24 mouse cellular contexts compared by ENCODE assay signal in the genomic region with DNA sequence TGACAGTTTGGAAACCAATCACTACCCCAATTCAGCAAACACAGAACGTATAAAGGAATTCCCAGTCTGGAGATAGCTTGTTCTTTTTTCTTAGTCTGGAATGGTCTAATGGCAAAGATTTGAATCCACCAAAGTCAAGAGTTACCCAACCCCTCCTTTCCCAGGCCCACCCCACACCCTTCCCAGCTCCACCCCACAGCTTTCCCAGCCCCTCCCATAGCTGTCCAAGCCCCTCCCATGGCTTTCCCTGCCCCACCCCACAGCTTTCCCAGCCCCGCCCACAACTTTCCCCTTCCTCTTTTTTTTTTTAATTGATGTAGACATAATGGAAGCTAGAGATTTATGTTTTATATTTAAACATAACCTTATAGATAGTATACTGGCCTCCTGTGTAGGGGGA. TPM values are rescaled to one million over a fixed set of nuclear protein-coding genes. Genes with fewer than 3 reads are reported as not detected.
"Had no signal": no experiment of that assay in that cellular context is flagged by ENCODE, and none has a peak within 500 bp of the region (broad histone marks: within the 10 kb centered on the region; RNA-seq: fewer than 3 reads in every experiment).

No protein-coding gene starts in this region.

- H3K9me3 ChIP-seq: lung, embryonic 15.5 days; megakaryocyte, embryonic 14.5 days; midbrain, embryonic 13.5 days; midbrain, embryonic 15.5 days; neural tube, embryonic 12.5 days had no signal

- H3K27ac ChIP-seq: lung, embryonic 15.5 days; macrophage; midbrain, embryonic 13.5 days; midbrain, embryonic 15.5 days; neural tube, embryonic 12.5 days had no signal

- H3K4me2 ChIP-seq: lung, embryonic 15.5 days; midbrain, embryonic 11.5 days; midbrain, embryonic 13.5 days; midbrain, embryonic 15.5 days; neural tube, embryonic 12.5 days had no signal

- H3K4me3 ChIP-seq: lung, embryonic 15.5 days; megakaryocyte, embryonic 14.5 days; midbrain, embryonic 13.5 days; midbrain, embryonic 15.5 days; neural tube, embryonic 12.5 days had no signal

- ATAC-seq: liver, postnatal 0 days; lung, postnatal 0 days; midbrain, embryonic 13.5 days; midbrain, embryonic 15.5 days had no signal

- H3K27me3 ChIP-seq: lung, embryonic 15.5 days; midbrain, embryonic 13.5 days; midbrain, embryonic 15.5 days; neural tube, embryonic 12.5 days had no signal

- DNase-seq: liver, postnatal 0 days; lung, adult 2 months; lung, postnatal 14 days; lung, postnatal 36 days; right cerebral cortex, postnatal 14 days; thymus, adult 18-20 months; thymus, postnatal 14 days; thymus, postnatal 36 days had no signal

- H3K36me3 ChIP-seq: lung, embryonic 15.5 days; midbrain, embryonic 13.5 days; midbrain, embryonic 15.5 days; neural tube, embryonic 12.5 days had no signal

- H3K4me1 ChIP-seq: lung, embryonic 15.5 days; midbrain, embryonic 13.5 days; midbrain, embryonic 15.5 days; neural tube, embryonic 12.5 days had no signal

- H3K9ac ChIP-seq: liver, postnatal 0 days; lung, embryonic 15.5 days; midbrain, embryonic 13.5 days; midbrain, embryonic 15.5 days; neural tube, embryonic 12.5 days had no signal

RNA-seq across cellular contexts. Expression of gene Gm7534, which starts 3.4 kb away (rescaled TPM):
- total RNA-seq: megakaryocyte progenitor cell, adult 5-6 weeks; midbrain, postnatal 0 days; monocyte, adult 5-6 weeks; neutrophil, adult 5-6 weeks had no signal
- polyA plus RNA-seq: liver, postnatal 0 days; lung, adult 2 months; lung, embryonic 15.5 days; lung, postnatal 0 days; macrophage; midbrain, embryonic 11.5 days; midbrain, embryonic 13.5 days; midbrain, embryonic 15.5 days; midbrain, postnatal 0 days; neural tube, embryonic 12.5 days; neural tube, embryonic 14.5 days; spleen, adult 2 months; stomach, embryonic 14.5 days; stomach, embryonic 16.5 days had no signal

RNA-seq across cellular contexts. Expression of gene Catsper4, which starts 27.8 kb away (rescaled TPM):
- total RNA-seq: megakaryocyte progenitor cell, adult 5-6 weeks; midbrain, postnatal 0 days; monocyte, adult 5-6 weeks; neutrophil, adult 5-6 weeks had no signal
- polyA plus RNA-seq: liver, postnatal 0 days; macrophage; midbrain, embryonic 11.5 days; midbrain, embryonic 13.5 days; midbrain, embryonic 15.5 days; neural tube, embryonic 12.5 days; neural tube, embryonic 14.5 days; spleen, adult 2 months had no signal

RNA-seq across cellular contexts. Expression of gene Cnksr1, which starts 38.8 kb away (rescaled TPM):
- total RNA-seq: megakaryocyte progenitor cell, adult 5-6 weeks; monocyte, adult 5-6 weeks had no signal
- polyA plus RNA-seq: macrophage; midbrain, embryonic 15.5 days had no signal

RNA-seq across cellular contexts. Expression of gene E130218I03Rik, which starts 44.1 kb away (rescaled TPM):
- total RNA-seq: megakaryocyte progenitor cell, adult 5-6 weeks; midbrain, postnatal 0 days had no signal
- polyA plus RNA-seq: lung, adult 2 months; lung, postnatal 0 days; macrophage; midbrain, embryonic 11.5 days; neural tube, embryonic 14.5 days; spleen, adult 2 months had no signal
